Mouse (Mus musculus): Measurements from ENCODE around the gene Olfr193.
"Not testable (repeated sequence)": the region's sequence is repeated elsewhere in the genome, so short reads cannot be mapped to it uniquely, and the experiment has no call there.

Olfr193 gene

GRCm38 (mm10) chr16:59111781-59112180, at the start of gene Olfr193:
Gene Olfr193 (minus strand): TSS chr16:59111881.
- DNase-seq (ENCODE audit: low read depth, low spot score) = no peak

- DNase-seq (ENCODE audit: low read depth, low spot score) = no peak
Measured at GRCm38 (mm10) chr16:59151996-59152395, 40.3 kb upstream of the Olfr193 start.

- no peak for DNase-seq (ENCODE audit: low read depth, low spot score)
Measured at GRCm38 (mm10) chr16:59146746-59147145, 35.1 kb upstream of the Olfr193 start, which contains the start of gene Olfr195. Gene Olfr195 (plus strand): TSS chr16:59147046.

- no peak for DNase-seq (ENCODE audit: low read depth, low spot score)
Measured at GRCm38 (mm10) chr16:59141105-59141504, 29.4 kb upstream of the Olfr193 start.

GRCm38 (mm10) chr16:59130740-59131139, 19.1 kb upstream of the Olfr193 start:
- no peak for DNase-seq (ENCODE audit: low read depth, low spot score)

GRCm38 (mm10) chr16:59120969-59121368, 9.3 kb upstream of the Olfr193 start, which contains the start of gene Olfr194:
Gene Olfr194 (minus strand): TSS chr16:59121069.
- no peak for DNase-seq (ENCODE audit: low read depth, low spot score)

- DNase-seq (ENCODE audit: low read depth, low spot score) = not testable (repeated sequence)
Measured at GRCm38 (mm10) chr16:59108522-59108921, 3.2 kb downstream of the Olfr193 start.

- DNase-seq (ENCODE audit: low read depth, low spot score) = no peak
Measured at GRCm38 (mm10) chr16:59105312-59105711, 6.4 kb downstream of the Olfr193 start.

GRCm38 (mm10) chr16:59089722-59090121, 22.0 kb downstream of the Olfr193 start, which contains the start of gene Olfr191:
Gene Olfr191 (minus strand): TSS chr16:59089822.
- not testable (repeated sequence) for DNase-seq (ENCODE audit: low read depth, low spot score)

GRCm38 (mm10) chr16:59081113-59081512, 30.6 kb downstream of the Olfr193 start:
- DNase-seq (ENCODE audit: low read depth, low spot score) = not testable (repeated sequence)

- DNase-seq (ENCODE audit: low read depth, low spot score) = no peak
Measured at GRCm38 (mm10) chr16:59077905-59078304, 33.8 kb downstream of the Olfr193 start, which contains the start of gene Olfr190. Gene Olfr190 (minus strand): TSS chr16:59078005.

- DNase-seq (ENCODE audit: low read depth, low spot score) = no peak
Measured at GRCm38 (mm10) chr16:59073520-59073919, 38.2 kb downstream of the Olfr193 start.

- no peak for DNase-seq (ENCODE audit: low read depth, low spot score)
Measured at GRCm38 (mm10) chr16:59071755-59072154, 39.9 kb downstream of the Olfr193 start.

- not testable (repeated sequence) for DNase-seq (ENCODE audit: low read depth, low spot score)
Measured at GRCm38 (mm10) chr16:59062411-59062810, 49.3 kb downstream of the Olfr193 start.

All from skeletal muscle tissue, adult 2 months (tissue).